27 mouse cellular contexts compared by ENCODE assay signal in the genomic region with DNA sequence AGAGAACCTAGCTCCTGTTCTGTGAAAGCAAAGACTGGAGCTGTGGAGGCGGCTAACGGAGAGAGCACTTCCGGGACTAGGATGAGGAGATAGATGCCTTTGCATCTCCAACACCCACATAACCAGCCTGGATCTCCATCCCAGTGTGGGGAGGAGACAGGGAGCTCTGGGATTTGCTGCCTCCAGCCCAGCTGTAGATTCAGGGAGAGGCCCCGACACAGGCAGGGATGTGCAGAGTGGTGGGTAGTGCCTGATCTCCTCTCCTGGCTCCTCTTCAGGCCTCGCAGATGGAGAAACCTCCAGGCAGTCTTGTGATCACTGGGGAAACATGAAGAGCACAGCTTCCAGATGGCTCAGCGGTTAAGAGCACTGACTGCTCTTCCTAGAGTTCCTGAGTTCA. TPM values are rescaled to one million over a fixed set of nuclear protein-coding genes. Genes with fewer than 3 reads are reported as not detected.
DNase-seq lines count a peak whose midpoint lies in the region; ATAC-seq and TF ChIP-seq lines count a peak whose summit lies in the region.
"Had no signal": no experiment of that assay in that cellular context is flagged by ENCODE, and none has a peak within 500 bp of the region (broad histone marks: within the 10 kb centered on the region; RNA-seq: fewer than 3 reads in every experiment).

No protein-coding gene starts in this region.

- no peak overlapping the region for H3K4me3 ChIP-seq in neural tube, embryonic 13.5 days
- H3K4me3 ChIP-seq in MEL (ENCODE audit: control insufficient read depth in 1 of 2, insufficient read depth in 1 of 2, low read depth in 2 of 2, low read length in 2 of 2), result no peak overlapping the region
- no peak overlapping the region for H3K4me3 ChIP-seq in embryonic facial prominence, embryonic 15.5 days (replicated peaks)
- H3K4me3 ChIP-seq: heart, embryonic 10.5 days; liver, embryonic 13.5 days; midbrain, embryonic 12.5 days had no signal

- TF ChIP-seq POLR2A in MEL (IDR thresholded peaks at IDR 0.05; ENCODE audit: control insufficient read depth in 1 of 2, insufficient read depth in 1 of 2, low read depth in 1 of 2, low read length in 2 of 2, poor library complexity in 1 of 2), result no peak

- peak; percentile 58 to 64 for DNase-seq in layer of hippocampus, adult 18-20 months (ENCODE audit: low spot score in 2 of 2)
- DNase-seq in layer of hippocampus, postnatal 25 days (ENCODE audit: extremely low spot score in 1 of 2, low spot score in 1 of 2), result no peak
- DNase-seq in neural tube, embryonic 10.5 days (ENCODE audit: extremely low spot score, low spot score), result no peak
- no peak for DNase-seq in MEL (ENCODE audit: low read depth, low spot score)
- no peak for DNase-seq in gastrocnemius, postnatal 10 days
- DNase-seq: adrenal gland, adult 8-10 months; B cell, adult 2 months; cerebellum, adult 8-10 months; forebrain, postnatal 0 days; kidney, postnatal 25 days; liver, embryonic 13.5 days; lung, adult 2 months; lung, postnatal 14 days; thymus, postnatal 14 days had no signal

- no peak for TF ChIP-seq CTCF in MEL (IDR thresholded peaks at IDR 0.05 in 2 of 3, conservative IDR thresholded peaks at IDR 0.05 in 1 of 3; ENCODE audit: control insufficient read depth in 1 of 3, insufficient read depth in 1 of 3, low read depth in 2 of 3, low read length in 3 of 3, poor library complexity in 1 of 3, severe bottlenecking in 1 of 3)

- H3K27ac ChIP-seq in neural tube, embryonic 13.5 days (replicated peaks), result no peak overlapping the region
- H3K27ac ChIP-seq in MEL (ENCODE audit: control insufficient read depth, low read depth, low read length), result no peak overlapping the region
- H3K27ac ChIP-seq in embryonic facial prominence, embryonic 15.5 days (replicated peaks), result peak overlapping the region; percentile 60; the same call in 1 of the 2 replicates
- H3K27ac ChIP-seq: heart, embryonic 10.5 days; liver, embryonic 13.5 days; stomach, postnatal 0 days had no signal

- H3K4me2 ChIP-seq in neural tube, embryonic 13.5 days, result no peak overlapping the region
- H3K4me2 ChIP-seq in embryonic facial prominence, embryonic 15.5 days (replicated peaks), result no peak overlapping the region
- H3K4me2 ChIP-seq: liver, embryonic 13.5 days had no signal

- no peaks in the 10 kb centered on the region for H3K36me3 ChIP-seq in neural tube, embryonic 13.5 days
- no peaks in the 10 kb centered on the region for H3K36me3 ChIP-seq in MEL (ENCODE audit: control insufficient read depth in 1 of 2, insufficient read depth in 2 of 2, low read length in 2 of 2)
- no peaks in the 10 kb centered on the region for H3K36me3 ChIP-seq in embryonic facial prominence, embryonic 15.5 days
- H3K36me3 ChIP-seq: forebrain, embryonic 10.5 days; heart, embryonic 10.5 days; hindbrain, embryonic 10.5 days; liver, embryonic 13.5 days; midbrain, embryonic 12.5 days had no signal

- peaks cover 3% of the 10 kb centered on the region; the same call in 1 of the 2 replicates for H3K27me3 ChIP-seq in neural tube, embryonic 13.5 days
- H3K27me3 ChIP-seq in MEL (ENCODE audit: control insufficient read depth in 1 of 2, insufficient read depth in 2 of 2, low read length in 2 of 2), result no peaks in the 10 kb centered on the region
- H3K27me3 ChIP-seq in embryonic facial prominence, embryonic 15.5 days, result no peaks in the 10 kb centered on the region

- H3K9me3 ChIP-seq in neural tube, embryonic 13.5 days, result no peaks in the 10 kb centered on the region
- no peaks in the 10 kb centered on the region for H3K9me3 ChIP-seq in MEL (replicated peaks; ENCODE audit: insufficient read depth, low read length)
- H3K9me3 ChIP-seq in embryonic facial prominence, embryonic 15.5 days (replicated peaks), result no peaks in the 10 kb centered on the region
- H3K9me3 ChIP-seq: liver, embryonic 13.5 days had no signal

- 0 out of 2 replicates have a peak overlapping the region, but pooled peaks have one; percentile 1 for H3K9ac ChIP-seq in neural tube, embryonic 13.5 days
- peak overlapping the region; percentile 30 for H3K9ac ChIP-seq in MEL (ENCODE audit: control insufficient read depth, low read depth, low read length, poor library complexity, severe bottlenecking)
- no peak overlapping the region for H3K9ac ChIP-seq in embryonic facial prominence, embryonic 15.5 days
- H3K9ac ChIP-seq: forebrain, postnatal 0 days; liver, embryonic 13.5 days; midbrain, embryonic 12.5 days had no signal

- peaks cover 9% of the 10 kb centered on the region for H3K4me1 ChIP-seq in neural tube, embryonic 13.5 days (replicated peaks)
- peaks cover 0 to 7% of the 10 kb centered on the region in 2 experiments; a peak in 1 of 4 replicates for H3K4me1 ChIP-seq in MEL (ENCODE audit: control insufficient read depth in 1 of 2, insufficient read depth in 2 of 2, low read length in 2 of 2)
- H3K4me1 ChIP-seq in embryonic facial prominence, embryonic 15.5 days, result peaks cover 12% of the 10 kb centered on the region; the same call in 1 of the 2 replicates

- no peak for ATAC-seq in neural tube, embryonic 13.5 days (ENCODE audit: low read depth)
- ATAC-seq in embryonic facial prominence, embryonic 15.5 days (ENCODE audit: insufficient number of reproducible peaks, low FRiP score, low TSS enrichment, low read depth), result no peak
- ATAC-seq: activated CD4-positive, CD25-positive, alpha-beta regulatory T cell, adult 4 months; forebrain, postnatal 0 days; intestine, postnatal 0 days had no signal

- TF ChIP-seq EP300 in MEL (IDR thresholded peaks at IDR 0.05; ENCODE audit: low read depth in 1 of 2, low read length in 2 of 2), result no peak

- 78% methylated on average over 6 of the region's 6 CpGs for WGBS in neural tube, embryonic 13.5 days
- WGBS in embryonic facial prominence, embryonic 15.5 days, result 75% methylated on average over 6 of the region's 6 CpGs

- no peaks in the 10 kb centered on the region for H3K79me2 ChIP-seq in MEL (ENCODE audit: control insufficient read depth, insufficient read depth, low read length, poor library complexity)

- TF ChIP-seq RAD21 in MEL (IDR thresholded peaks at IDR 0.05; ENCODE audit: low read depth, low read length), result no peak

TF ChIP-seq in MEL, 35 proteins besides CTCF, POLR2A, EP300 and RAD21 (continues in another document):
- TF ChIP-seq RCOR1 (IDR thresholded peaks at IDR 0.05; ENCODE audit: low read depth, low read length), result no peak
- TF ChIP-seq CHD1 (IDR thresholded peaks at IDR 0.05; ENCODE audit: low read depth, low read length), result no peak
- TF ChIP-seq ZNF384 (IDR thresholded peaks at IDR 0.05; ENCODE audit: low read depth, low read length), result no peak
- TF ChIP-seq GATA1 (IDR thresholded peaks at IDR 0.05; ENCODE audit: low read depth, low read length), result no peak

RNA-seq across cellular contexts. Expression of a gene that starts 14.8 kb away (rescaled TPM):
- total RNA-seq in layer of hippocampus, adult 18-20 months (2021), result 10 to 100 TPM; 17.9 to 19.1 TPM
- total RNA-seq in layer of hippocampus, postnatal 25 days (2021), result 10 to 100 TPM; 18.9 to 19.3 TPM
- polyA plus RNA-seq in neural tube, embryonic 13.5 days (2015; fragmentation: Nextera tagmentation; extraction: Ambion mirVana), result 15.6 and 16.7 TPM in 2 replicates
- total RNA-seq in MEL (2012; rRNA removed), result 14.1 and 15.6 TPM in 2 replicates
- polyA plus RNA-seq in MEL (2012; ENCODE audit: insufficient read depth in 1 of 2, insufficient read length in 2 of 2, low read depth in 1 of 2, low replicate concordance in 2 of 2, missing spikeins in 1 of 2), result 10 to 100 TPM in 1 of 2 experiments, not detected in 1; 18.8 TPM
- 7.2 and 8.4 TPM in 2 replicates for polyA plus RNA-seq in embryonic facial prominence, embryonic 15.5 days (2015; fragmentation: Nextera tagmentation; extraction: Ambion mirVana)
- total RNA-seq in gastrocnemius, postnatal 10 days (2021), result 10 to 100 TPM in 1 of 2 experiments, 1 to 10 TPM in 1; 8.9 to 12.2 TPM

RNA-seq across cellular contexts. Expression of a gene that starts 16.4 kb away (rescaled TPM):
- total RNA-seq in layer of hippocampus, adult 18-20 months (2021), result 10 to 100 TPM; 30.3 to 30.5 TPM
- total RNA-seq in layer of hippocampus, postnatal 25 days (2021), result 10 to 100 TPM; 14.6 to 16.9 TPM
- polyA plus RNA-seq in neural tube, embryonic 13.5 days (2015; fragmentation: Nextera tagmentation; extraction: Ambion mirVana), result 1.0 and 1.5 TPM in 2 replicates
- 0.19 TPM in 1 of 2 replicates, not detected in the other for total RNA-seq in MEL (2012; rRNA removed)
- polyA plus RNA-seq in MEL (2012; ENCODE audit: insufficient read depth in 1 of 2, insufficient read length in 2 of 2, low read depth in 1 of 2, low replicate concordance in 2 of 2, missing spikeins in 1 of 2), result under 1 TPM in 1 of 2 experiments, not detected in 1; 0.19 TPM
- polyA plus RNA-seq in embryonic facial prominence, embryonic 15.5 days (2015; fragmentation: Nextera tagmentation; extraction: Ambion mirVana), result 2.0 and 2.2 TPM in 2 replicates
- total RNA-seq in gastrocnemius, postnatal 10 days (2021), result not detected
- total RNA-seq: CH12.LX; granulocyte monocyte progenitor cell, adult 5-6 weeks; megakaryocyte progenitor cell, adult 5-6 weeks; monocyte, adult 5-6 weeks had no signal
- polyA plus RNA-seq: activated CD4-positive, CD25-positive, alpha-beta regulatory T cell, adult 4 months had no signal

RNA-seq across cellular contexts. Expression of a gene that starts 24.5 kb away (rescaled TPM):
- 1 to 10 TPM; 5.6 to 6.9 TPM for total RNA-seq in layer of hippocampus, adult 18-20 months (2021)
- 1 to 10 TPM; 3.8 to 5.5 TPM for total RNA-seq in layer of hippocampus, postnatal 25 days (2021)
- polyA plus RNA-seq in neural tube, embryonic 13.5 days (2015; fragmentation: Nextera tagmentation; extraction: Ambion mirVana), result 1.6 and 1.8 TPM in 2 replicates
- 2.4 and 3.9 TPM in 2 replicates for total RNA-seq in MEL (2012; rRNA removed)
- 10 to 100 TPM in 1 of 2 experiments, not detected in 1; 16.5 TPM for polyA plus RNA-seq in MEL (2012; ENCODE audit: insufficient read depth in 1 of 2, insufficient read length in 2 of 2, low read depth in 1 of 2, low replicate concordance in 2 of 2, missing spikeins in 1 of 2)
- polyA plus RNA-seq in embryonic facial prominence, embryonic 15.5 days (2015; fragmentation: Nextera tagmentation; extraction: Ambion mirVana), result 11.5 and 11.6 TPM in 2 replicates
- total RNA-seq in gastrocnemius, postnatal 10 days (2021), result 10 to 100 TPM; 15.2 to 20.4 TPM
- total RNA-seq: granulocyte monocyte progenitor cell, adult 5-6 weeks; monocyte, adult 5-6 weeks had no signal
- polyA plus RNA-seq: activated CD4-positive, CD25-positive, alpha-beta regulatory T cell, adult 4 months had no signal

RNA-seq across cellular contexts. Expression of a gene that starts 26.6 kb away (rescaled TPM):
- total RNA-seq in layer of hippocampus, adult 18-20 months (2021), result 100 to 1,000 TPM; 159 to 162 TPM
- total RNA-seq in layer of hippocampus, postnatal 25 days (2021), result 100 to 1,000 TPM; 138 to 159 TPM
- polyA plus RNA-seq in neural tube, embryonic 13.5 days (2015; fragmentation: Nextera tagmentation; extraction: Ambion mirVana), result 238 and 241 TPM in 2 replicates
- 81.4 and 86.9 TPM in 2 replicates for total RNA-seq in MEL (2012; rRNA removed)
- 100 to 1,000 TPM in 1 of 2 experiments, not detected in 1; 289 TPM for polyA plus RNA-seq in MEL (2012; ENCODE audit: insufficient read depth in 1 of 2, insufficient read length in 2 of 2, low read depth in 1 of 2, low replicate concordance in 2 of 2, missing spikeins in 1 of 2)
- 247 and 250 TPM in 2 replicates for polyA plus RNA-seq in embryonic facial prominence, embryonic 15.5 days (2015; fragmentation: Nextera tagmentation; extraction: Ambion mirVana)
- total RNA-seq in gastrocnemius, postnatal 10 days (2021), result 100 to 1,000 TPM; 107 to 120 TPM

RNA-seq across cellular contexts. Expression of a gene that starts 33.9 kb away (rescaled TPM):
- 100 to 1,000 TPM; 410 to 413 TPM for total RNA-seq in layer of hippocampus, adult 18-20 months (2021)
- total RNA-seq in layer of hippocampus, postnatal 25 days (2021), result 100 to 1,000 TPM; 520 to 551 TPM
- polyA plus RNA-seq in neural tube, embryonic 13.5 days (2015; fragmentation: Nextera tagmentation; extraction: Ambion mirVana), result 462 and 574 TPM in 2 replicates
- 879 and 935 TPM in 2 replicates for total RNA-seq in MEL (2012; rRNA removed)
- polyA plus RNA-seq in MEL (2012; ENCODE audit: insufficient read depth in 1 of 2, insufficient read length in 2 of 2, low read depth in 1 of 2, low replicate concordance in 2 of 2, missing spikeins in 1 of 2), result 100 to 1,000 TPM in 1 of 2 experiments, not detected in 1; 481 TPM
- polyA plus RNA-seq in embryonic facial prominence, embryonic 15.5 days (2015; fragmentation: Nextera tagmentation; extraction: Ambion mirVana), result 659 and 673 TPM in 2 replicates
- total RNA-seq in gastrocnemius, postnatal 10 days (2021), result 100 to 1,000 TPM; 725 to 806 TPM

Comparison
In these comparisons a context has a peak if more than half of its experiments do, and no peak if none do; other contexts are left out.
1. DNase-seq: peak in layer of hippocampus, adult 18-20 months (2 of 2); none in layer of hippocampus, postnatal 25 days (0 of 2), neural tube, embryonic 10.5 days (single experiment), MEL (single experiment) and gastrocnemius, postnatal 10 days (single experiment).
2. RNA of a gene that starts 16.4 kb away (total RNA-seq): 30.3 to 30.5 TPM in layer of hippocampus, adult 18-20 months and 14.6 to 16.9 TPM in layer of hippocampus, postnatal 25 days; 0.19 TPM in MEL and not detected in gastrocnemius, postnatal 10 days; every median in the first group is over 10 times any median in the second.